Mouse (Mus musculus): ENCODE measurements at regions not wholly inside any gene's neighbourhood (a gene's known extent, or its start where the extent isn't known, plus 50 kb on each side); places are given as distances from the start of the nearest gene placed in this dataset.

DNA sequence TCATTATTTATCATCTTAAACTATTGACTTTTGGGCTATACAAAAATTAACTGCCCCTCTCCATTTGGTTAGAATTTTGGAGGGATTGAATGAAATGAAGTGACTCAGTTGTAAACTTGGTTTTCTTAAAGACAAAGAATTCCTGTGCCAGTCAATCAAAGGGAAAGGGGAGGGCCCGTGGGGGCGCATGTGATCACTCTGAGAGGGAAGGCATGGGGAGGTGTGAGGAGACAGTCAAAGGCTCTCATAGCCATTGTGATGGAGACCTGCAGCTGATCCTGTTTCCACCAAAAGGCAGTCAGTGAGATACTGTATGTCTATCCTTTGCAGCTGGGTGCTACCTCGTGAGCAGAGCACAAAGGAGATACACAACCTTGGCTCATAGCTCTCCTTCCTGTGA is 156.6 kb upstream of the Slc24a2 start:
- no peak for DNase-seq (ENCODE audit: low spot score in 2 of 2)

DNA sequence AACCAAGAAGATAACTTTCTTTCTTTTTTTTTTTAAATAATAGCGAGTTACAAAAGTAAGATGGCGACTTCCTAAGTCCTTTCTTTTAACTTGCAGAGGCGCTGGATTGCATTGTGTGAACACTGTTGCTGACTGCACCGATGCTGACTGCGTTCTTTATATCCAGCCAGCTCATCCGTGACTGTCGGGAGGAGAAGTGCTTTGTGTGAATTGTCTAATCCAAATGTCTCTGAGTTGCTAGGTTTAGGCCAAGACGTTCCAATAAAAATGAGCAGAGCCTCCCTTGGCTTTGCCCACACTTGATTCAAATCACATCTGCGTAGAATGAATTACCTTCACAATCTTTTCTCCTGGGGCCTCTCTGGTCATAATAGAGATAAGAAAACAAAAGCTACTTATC is 156.0 kb upstream of the Slc24a2 start:
- no peak for DNase-seq (ENCODE audit: low spot score in 2 of 2)

DNA sequence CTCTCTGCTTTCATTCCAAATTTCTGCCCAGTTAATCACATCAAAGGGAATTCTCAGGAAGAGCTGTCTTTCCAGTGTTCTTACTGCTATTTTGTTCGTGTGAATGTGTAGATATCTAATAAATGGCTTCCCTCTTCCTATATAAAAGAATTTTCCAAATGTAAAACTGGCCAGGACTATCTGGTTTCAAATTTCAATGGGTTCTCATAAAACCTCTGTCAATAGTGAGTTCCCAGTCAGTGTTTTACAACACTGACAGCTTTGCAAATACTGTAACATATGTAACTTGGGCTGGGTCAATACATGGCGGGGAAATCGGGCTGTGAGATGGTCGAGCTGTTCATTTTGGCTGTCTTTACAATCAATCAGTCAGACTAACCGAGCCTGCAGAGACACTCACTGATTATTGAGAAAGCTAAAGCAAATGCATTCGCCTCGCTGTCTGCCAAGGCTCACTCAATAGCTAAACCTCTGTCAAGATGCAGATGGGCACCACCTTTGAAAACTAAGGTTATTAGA is 155.0 kb upstream of the Slc24a2 start:
- no peak for DNase-seq (ENCODE audit: low spot score in 2 of 2)

DNA sequence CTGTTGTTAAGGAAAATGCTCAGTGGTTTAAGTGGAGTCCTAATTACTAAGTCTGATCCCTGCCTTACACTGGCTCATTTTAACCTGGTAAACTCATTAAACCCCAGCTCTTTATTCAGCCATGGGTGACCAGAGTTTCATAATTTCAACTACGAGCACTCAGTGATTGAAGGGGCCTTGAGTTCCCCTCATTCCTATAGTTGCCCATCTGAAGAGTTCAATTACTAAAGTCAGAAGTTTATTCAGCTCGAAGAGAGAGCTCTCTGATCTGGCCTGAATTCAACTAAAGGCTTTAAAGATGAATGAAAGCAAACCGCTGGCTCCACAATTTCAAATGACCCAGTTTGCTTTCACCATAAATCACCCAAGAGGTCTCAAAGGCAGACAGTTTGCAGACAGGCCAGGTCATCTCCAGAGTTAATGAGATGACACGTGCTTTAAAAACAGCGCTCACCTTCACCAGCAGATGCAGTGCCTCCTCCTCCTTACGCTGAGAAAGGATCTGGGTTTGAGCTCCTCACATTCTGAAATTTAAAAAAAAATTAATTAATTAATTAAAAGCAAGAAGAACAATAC is 154.3 kb upstream of the Slc24a2 start:
- DNase-seq (ENCODE audit: low spot score in 2 of 2), result no peak

DNA sequence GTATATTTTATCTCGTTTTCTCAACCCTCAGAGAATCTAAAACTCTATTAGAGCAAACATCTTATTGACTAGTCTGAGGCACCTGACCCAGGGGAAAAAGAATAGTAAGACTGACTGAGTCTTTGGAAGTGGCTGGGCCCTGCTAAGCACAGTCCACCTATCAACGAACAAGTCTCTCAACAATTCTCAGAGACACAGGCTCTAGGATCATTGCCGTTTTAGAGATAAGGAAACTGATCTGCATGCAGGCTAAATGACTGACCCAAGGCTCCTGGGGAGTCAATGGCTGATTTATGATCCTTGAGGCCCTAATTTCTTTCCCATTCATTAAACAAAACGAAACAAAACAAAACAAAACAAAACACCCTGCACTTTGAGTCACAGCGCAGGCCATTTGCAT is 150.4 kb upstream of the Slc24a2 start:
- no peak for DNase-seq (ENCODE audit: low spot score in 2 of 2)

DNA sequence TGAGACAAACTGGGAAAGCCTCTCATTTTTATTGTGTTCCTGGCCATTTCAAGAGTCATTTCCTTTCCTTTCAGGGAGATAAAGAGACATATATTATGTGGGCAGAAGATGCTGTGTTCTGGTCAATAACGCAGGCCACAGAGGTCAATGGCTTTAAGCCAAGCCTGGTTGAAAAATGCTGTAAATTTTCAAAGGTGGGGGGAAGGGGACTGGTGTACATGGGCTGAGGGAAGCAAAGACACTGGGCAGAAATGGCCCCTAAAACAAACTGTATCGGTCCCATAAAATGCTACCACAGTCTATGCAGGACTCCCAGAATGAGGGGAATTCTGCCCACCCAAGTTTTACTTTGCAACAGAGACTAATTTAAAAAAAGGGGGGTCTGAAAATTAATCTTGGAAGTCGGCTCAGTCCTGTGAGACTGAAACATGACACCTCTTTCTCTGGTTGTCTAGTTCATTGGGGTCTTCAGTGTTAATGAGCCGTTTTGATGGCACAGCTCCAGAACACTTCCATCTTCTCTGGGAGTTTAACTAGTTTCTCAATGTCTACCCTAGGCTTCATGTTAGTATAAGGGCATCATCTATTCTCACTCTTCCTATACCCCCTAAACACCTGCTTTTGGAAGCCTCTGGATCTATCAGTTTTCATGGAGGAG is 149.4 kb upstream of the Slc24a2 start:
- no peak for DNase-seq (ENCODE audit: low spot score in 2 of 2)

- DNase-seq (ENCODE audit: low spot score in 2 of 2), result no peak
Measured at GRCm38 (mm10) chr4:87371960-87372359, 141.7 kb upstream of the Slc24a2 start.

- DNase-seq (ENCODE audit: low spot score in 2 of 2), result no peak
Measured at GRCm38 (mm10) chr4:87369626-87370234, 139.5 kb upstream of the Slc24a2 start.

DNA sequence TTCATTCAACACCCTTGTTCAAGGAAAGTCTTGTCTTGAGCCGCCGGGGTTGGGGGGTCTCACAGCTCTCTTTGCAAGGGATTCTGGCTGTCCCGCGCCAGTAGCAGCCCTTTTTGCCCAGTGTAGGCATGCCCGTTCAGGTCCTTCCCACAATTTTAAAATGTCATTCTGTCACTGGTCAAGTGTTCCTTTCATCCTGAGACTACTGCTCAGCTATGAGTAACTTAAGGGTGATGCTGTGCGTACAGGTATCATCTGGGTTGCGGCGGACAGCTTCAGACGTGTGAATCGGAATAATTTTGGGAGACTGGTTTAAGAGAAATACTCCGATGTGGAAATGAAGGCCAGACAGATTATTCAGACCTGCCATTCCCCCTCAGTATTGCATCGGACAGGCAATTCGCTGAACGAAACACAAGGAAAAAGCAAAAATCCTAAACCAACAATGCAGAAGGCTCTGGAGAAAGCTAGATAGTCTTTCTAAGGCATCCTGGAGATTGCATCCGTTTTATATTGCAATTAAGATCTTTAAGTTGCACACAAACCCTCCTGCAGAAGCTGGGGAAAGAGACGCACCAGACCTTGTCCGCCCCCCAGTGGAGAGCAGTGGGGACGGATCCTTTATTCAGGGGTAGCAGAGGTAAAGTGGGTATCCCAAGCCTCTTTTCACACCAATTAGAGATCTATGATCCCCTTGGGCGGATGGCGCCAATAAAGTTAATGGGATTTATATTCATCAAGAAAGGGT is 138.3 kb upstream of the Slc24a2 start:
- peak; percentile 6 to 24 for DNase-seq (ENCODE audit: low spot score in 2 of 2)

GRCm38 (mm10) chr4:87367732-87368412 is 137.6 kb upstream of the Slc24a2 start:
- peak; percentile 77 to 83 for DNase-seq (ENCODE audit: low spot score in 2 of 2)

DNA sequence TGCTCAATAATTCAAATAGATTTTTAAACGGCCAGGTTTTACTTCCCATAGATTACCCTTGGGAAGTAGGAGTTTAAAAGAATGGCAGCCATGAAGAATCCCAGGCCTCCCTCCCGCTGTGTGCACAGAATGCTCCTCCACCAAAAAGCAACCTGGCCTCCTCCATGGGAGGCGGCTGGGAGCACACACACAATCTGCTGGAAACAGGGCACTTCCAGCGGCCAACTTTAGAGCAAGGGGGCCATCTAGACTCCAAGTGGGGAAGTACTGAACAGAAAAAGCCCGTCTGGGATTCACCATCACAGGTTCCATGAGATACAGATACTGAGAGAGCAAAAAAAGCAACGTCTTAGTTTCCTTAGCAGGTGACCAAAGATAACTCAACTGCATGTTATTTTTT is 131.9 kb upstream of the Slc24a2 start:
- no peak for DNase-seq (ENCODE audit: low spot score in 2 of 2)

- no peak for DNase-seq (ENCODE audit: low spot score in 2 of 2)
Measured at GRCm38 (mm10) chr4:87359483-87359882, 129.2 kb upstream of the Slc24a2 start.

DNA sequence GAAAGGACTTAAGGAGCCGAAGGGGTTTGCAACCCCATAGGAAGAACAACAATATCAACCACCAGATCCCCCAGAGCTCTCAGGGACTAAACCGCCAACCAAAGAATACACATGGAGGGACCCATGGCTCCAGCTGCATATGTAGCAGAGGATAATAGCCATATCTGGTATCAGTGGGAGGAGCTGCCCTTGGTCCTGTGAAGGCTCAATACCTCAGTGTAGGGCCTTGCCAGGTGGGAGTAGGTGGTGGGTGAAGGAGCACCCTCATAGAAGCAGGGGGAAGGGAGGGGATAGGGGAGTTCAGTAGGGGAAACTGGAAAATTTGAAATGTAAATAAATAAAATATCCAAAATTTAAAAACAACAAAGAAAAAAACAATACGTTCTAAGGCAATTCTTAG is 128.7 kb upstream of the Slc24a2 start:
- no peak for DNase-seq (ENCODE audit: low spot score in 2 of 2)

GRCm38 (mm10) chr4:87332968-87333367 is 102.7 kb upstream of the Slc24a2 start:
- no peak for DNase-seq (ENCODE audit: low spot score in 2 of 2)

- DNase-seq (ENCODE audit: low spot score in 2 of 2), result no peak
Measured at GRCm38 (mm10) chr4:87329136-87329535, 98.9 kb upstream of the Slc24a2 start.

GRCm38 (mm10) chr4:87321726-87322349 is 91.6 kb upstream of the Slc24a2 start:
- no peak for DNase-seq (ENCODE audit: low spot score in 2 of 2)

DNA sequence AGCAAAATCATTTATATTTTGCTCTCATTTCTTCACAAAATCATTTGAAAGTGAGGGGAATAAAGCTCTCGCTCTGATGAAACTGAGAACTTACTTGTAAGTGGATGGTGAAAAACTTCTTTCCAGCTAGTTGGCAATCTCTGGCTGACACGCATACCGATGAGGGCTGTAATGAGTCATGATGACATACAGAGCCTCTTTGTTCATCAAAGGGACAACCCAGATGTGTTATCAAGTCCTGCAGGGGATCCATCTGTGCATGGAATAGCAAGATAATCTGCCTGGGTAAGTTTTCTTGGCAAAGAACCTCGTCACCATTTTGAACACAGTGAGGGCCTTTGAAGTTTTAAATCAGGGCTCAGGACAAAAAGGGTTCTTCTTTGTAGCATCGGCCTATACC is 67.9 kb upstream of the Slc24a2 start:
- DNase-seq (ENCODE audit: low spot score in 2 of 2), result no peak

DNA sequence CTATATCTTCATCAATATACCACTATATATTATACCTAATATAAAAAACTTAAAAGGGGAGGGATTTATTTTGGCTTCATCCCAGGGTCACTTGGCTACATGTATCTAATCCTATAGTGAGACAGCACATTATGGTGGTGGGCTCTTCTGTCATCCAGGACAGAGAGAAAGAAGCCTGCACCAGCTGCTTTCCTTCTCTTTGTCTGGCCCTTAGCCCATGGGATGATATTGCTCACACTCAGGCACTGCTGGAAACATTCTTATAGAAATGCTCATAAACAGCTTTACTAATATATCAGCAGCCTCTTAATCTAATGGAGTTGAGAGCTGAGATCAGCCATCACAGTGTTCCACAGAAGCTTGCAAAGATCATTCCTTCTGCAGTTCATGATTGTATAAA is 64.3 kb upstream of the Slc24a2 start:
- no peak for DNase-seq (ENCODE audit: low spot score in 2 of 2)
